Mouse (Mus musculus) gastrocnemius, postnatal 4 days (tissue): ENCODE measurements around the gene Fam198b. TPM values are rescaled to one million over a fixed set of nuclear protein-coding genes. Genes with fewer than 3 reads are reported as not detected.

Experiments
- DNase-seq, 2 experiments: peaks; one replicate each; pipeline ENCODE4 v3.0.0; 2021 to 2022; ENCODE audit warnings: low spot score in 2 of 2, mixed read lengths in 2 of 2
- total RNA-seq, 2 experiments: library from RNA; stranded (reverse); gene quantifications; 2 replicates each; pipeline ENCODE4 v1.2.3; 2021

Gene Fam198b
- total RNA-seq, 2 experiments from 2014 or later, result 55.4 to 71.6 TPM

DNA sequence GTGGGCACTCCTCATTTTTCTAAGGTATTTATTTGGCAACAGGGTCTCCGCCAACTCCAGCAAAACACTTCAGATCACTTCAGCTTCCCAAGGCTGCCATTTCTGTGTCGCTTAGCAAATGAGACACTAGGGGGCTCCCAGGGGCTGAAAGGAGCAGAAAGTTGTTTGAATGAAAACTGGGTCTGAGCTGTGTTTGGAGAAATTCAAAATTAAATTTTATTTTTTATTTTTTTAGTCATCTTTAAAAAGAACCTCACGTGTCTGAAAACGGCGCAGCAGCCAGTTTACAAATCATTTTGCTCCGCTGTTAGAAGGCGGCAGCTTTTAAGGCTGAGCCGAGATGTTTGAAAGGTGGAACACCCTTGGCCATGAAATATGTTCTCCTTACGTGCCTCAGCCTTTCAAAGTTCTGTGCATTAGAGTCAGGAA is 442 bp downstream of the Fam198b start:
- DNase-seq, result peak; percentile 30 to 63

DNA sequence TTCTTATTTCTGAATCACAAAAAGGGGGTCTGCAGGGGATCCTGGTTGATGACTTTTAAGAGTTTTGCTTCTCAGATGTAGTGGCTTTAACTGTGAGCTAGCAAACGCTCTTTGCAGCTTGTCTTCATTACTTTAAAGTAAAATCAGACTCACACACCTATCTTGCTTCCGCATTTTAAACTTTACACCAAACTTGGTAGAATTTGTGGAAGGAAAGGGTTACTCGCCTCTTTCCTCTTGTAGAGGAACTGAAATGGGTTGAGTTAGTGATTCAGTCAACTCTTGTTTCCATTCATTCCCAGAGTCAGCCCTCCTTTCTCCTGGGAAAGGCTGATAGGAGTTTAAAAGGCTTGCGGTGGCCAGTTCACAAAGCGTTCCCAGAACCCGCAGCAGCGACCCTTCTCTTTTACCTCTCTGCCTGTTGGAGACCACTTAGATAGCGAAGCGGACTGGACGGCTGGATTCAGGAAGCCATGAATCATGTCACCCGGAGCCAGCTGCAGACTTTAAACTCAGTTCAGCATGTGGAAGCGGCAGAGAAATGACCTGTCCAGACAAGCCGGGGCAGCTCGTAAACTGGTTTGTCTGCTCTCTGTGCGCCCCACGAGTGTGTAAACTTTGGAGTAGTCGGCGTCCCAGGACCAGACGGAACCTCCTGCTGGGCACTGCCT is 1.5 kb downstream of the Fam198b start:
- DNase-seq, result peak; percentile 21 to 48

DNA sequence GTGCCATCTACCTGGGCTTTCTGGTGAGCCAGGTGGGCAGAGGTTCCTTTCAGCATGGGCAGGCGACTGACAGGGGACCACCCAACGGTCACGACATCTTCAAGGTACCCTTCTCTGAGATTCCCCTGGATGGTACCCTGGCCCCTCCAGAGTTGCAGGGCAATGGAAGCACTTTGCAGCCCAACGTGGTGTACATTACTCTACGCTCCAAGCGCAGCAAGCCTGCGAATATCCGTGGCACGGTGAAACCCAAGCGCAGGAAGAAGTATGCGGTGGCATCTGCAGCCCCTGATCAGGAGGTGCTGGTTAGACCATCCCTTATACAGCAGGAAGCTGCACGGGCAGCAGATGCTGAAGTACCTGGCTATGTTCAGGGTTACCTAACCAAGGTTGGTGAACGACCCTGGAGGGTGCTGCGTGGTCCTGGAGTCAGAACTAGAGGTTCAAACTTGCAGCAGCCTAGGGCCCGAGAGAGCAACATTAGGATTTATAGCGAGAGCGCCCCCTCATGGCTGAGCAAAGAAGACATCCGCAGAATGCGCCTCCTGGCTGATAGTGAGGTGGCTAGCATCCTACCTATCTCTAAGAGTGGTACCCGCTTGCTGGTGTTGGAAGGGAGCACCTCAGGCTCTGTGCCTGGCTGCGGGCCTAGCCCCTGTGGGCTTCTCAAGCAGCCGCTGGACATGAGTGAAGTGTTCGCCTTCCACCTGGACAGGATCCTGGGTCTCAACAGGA is 2.2 kb downstream of the Fam198b start:
- peak; percentile 19 to 44 for DNase-seq

DNA sequence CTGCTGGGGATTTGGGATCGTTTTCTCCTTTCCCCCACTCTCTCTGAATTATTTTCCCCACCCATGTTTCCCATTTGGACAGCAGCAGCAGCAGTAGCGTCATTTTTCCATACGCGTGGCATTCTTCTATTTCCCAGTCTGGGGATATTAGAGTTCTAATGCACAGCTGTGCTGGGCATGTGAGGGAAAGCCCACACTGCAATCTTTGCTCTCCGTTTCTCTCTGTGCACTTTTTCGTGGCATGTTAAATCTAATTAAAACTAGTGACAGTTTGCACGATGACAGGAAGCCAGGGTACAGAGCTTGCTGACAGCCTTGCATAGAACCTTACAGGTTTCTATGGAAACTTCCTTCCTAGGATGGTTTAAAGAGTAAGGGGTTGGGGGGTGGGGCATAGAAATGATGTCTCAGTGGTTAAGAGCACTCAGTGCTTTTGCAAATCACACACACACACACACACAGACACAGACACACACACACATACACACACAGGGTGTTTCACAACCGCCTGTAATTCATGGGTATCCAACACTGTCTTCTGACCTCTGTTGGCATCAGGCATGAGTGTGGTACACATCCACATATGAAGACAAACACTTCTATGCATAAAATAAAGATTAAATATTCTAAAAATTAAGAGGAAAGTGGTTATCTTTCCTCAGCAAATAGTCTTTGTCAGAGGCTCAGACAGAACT is 3.0 kb downstream of the Fam198b start:
- no peak for DNase-seq

DNA sequence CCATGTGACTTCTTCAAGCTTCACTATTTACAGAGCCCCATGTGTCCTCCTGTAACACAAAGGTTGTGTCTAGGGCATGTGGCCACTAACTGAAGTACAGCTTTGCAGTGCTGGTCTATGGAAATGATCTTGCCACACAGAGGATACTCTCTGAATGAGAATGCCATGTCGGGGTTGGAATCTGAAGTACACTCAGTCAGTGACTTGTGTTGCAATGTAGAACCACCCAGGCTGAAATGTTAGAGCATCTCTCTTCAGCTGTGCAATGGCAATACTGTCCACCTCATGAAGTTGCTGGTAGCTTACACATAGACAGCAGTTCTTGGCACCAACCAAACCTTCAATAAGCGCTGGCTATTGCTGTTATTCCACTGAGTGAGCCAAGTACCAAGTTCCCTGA is 3.6 kb downstream of the Fam198b start:
- DNase-seq, result no peak

DNA sequence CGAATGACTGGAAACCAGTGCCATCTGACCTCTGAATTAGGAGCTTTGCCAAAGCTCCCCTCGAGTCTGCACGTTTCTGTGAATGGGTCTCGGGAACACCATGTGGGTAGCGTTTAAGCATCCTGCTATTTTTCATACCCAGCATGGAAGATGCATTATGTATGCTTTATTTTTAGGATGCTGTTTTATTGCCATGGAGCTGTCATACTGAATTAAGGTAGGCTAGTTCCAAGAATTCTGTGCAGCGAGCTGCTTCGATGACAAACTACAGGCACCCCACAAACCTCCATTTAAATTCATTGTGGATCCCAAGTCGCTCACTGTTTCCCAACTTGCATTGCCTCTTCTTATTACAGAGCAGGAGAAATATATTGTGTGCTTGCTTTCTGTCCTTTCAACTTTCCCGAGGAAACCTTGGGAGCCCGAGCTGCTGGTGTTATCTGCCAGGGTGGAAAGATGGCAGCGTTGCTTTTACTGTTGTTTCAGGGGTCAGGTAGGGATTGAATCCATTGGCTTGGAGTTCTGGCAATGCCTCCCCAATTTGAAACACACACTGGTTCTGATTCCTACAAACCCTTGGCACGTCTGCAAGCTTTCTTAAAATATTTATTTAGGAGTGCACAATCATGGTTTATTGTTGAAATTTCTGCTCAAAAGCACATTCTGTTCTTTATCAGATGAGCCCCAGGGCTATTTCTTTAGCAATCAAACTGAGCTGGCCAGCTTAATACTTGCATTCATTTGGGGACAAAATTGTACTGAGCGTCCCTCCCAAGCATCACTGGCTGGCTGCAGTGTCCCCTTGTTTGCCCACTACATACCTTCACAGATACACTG is 13.4 kb downstream of the Fam198b start:
- no peak for DNase-seq

DNA sequence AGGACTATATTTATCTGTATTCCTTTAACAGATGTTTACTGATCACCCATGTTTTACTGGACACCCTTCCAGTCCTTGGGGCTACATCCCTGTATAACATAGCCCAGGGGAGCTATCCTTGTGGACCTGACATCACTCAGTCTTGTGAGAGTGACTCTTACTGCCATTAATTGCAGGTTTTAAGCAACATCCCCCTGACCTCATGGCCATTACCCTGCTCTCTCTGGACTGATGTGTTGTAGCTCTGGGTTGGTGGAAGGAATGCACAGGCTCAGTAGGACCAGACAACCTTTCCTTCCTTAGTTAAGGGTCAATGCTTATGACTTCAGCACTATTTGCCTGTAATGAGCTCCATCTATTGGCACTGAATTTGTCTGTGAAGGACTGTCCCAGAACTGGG is 14.2 kb downstream of the Fam198b start:
- no peak for DNase-seq

DNA sequence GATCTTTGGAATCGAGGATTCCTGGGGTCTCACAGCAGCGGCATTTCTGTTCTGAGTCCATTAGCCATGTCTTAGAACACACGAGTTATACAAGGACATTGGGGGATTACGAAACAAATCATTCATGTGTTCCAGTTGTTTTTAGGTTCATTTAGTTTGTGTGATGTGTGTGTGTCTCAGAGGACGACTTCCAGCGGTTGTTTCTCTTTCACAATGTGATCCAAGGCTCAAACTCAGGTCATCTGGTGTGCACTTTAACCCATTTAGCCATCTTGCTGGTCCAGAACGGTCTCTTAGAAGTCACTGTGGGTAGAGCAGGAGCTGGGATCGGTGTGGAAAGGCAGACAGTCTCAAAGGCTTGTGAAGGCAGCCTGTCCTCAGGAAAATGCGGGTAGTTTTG is 15.6 kb downstream of the Fam198b start:
- no peak for DNase-seq

DNA sequence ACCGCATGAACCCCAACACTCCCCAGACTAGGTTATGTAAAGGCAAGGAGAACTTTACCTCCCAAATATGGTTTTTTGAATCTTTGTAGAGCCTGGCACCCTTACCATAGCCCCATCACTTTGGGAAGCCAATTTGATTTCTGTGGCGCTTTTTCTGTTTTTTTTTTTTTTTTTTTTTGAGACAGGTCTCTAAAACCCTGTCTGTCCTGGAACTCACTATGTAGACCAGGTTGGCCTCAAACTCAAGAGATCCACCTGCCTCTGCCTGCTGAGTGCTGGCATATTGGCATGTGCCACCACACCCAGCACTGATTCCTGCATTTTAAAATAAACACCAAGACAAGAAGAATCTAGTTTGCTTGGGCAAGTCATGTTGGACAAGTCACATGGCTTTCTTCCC is 16.2 kb downstream of the Fam198b start:
- no peak for DNase-seq

DNA sequence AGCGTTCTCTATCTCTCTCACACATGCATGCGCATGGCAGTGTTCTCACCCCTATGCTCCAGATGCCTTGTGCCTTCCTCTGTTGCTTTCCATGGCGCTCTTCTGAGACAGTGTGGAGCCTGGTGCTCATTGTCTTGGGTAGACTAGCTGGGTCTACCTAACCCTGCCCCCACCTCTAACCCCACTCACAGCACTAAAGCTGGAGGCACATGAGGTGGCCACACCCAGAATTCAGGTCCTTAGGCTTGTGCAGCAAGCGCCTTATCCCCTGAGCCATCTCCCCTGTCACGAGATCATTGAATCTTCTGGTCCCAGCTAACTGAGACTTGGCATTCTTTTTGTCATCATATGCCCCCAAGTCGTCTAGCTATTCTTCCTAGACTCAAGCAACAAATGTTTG is 17.0 kb downstream of the Fam198b start:
- DNase-seq, result no peak

DNA sequence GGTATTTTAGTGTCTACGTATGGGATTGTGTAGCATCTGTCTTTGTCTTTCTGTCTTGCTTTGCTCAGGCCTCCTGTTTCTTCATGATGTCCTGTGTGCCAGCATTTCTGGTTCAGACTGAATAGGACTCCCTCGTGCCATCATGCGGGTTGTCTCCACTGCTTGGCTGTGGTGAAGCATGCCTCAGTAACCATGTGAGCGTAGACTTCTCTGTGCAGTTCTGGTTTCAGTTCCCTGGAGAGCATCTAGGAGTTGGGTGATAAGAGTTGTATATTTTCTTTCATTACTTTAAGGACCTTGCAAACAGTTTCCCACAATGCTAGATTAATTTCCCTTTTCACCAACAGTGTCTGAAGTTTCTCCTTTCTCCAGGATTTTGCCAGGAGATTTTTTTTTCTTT is 17.4 kb downstream of the Fam198b start:
- no peak for DNase-seq

DNA sequence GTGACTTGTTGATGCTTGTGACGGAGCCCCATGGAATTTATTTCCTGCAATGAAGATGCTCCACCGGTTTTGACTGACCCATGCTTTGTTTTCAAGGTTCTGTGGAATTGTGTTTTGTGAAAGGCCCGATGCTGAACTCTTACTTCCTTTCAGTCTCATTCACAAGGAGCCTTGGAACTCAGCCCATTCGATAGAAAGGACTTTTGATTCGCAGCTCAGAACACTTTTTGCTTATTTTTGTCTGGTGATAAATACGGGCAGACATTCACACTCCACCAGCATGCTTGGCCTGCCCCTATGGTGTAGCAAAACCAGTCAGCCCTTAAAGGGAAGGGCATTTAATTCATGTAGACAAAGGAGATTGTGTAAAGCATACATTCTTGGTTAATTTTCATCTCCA is 19.5 kb downstream of the Fam198b start:
- DNase-seq, result no peak

DNA sequence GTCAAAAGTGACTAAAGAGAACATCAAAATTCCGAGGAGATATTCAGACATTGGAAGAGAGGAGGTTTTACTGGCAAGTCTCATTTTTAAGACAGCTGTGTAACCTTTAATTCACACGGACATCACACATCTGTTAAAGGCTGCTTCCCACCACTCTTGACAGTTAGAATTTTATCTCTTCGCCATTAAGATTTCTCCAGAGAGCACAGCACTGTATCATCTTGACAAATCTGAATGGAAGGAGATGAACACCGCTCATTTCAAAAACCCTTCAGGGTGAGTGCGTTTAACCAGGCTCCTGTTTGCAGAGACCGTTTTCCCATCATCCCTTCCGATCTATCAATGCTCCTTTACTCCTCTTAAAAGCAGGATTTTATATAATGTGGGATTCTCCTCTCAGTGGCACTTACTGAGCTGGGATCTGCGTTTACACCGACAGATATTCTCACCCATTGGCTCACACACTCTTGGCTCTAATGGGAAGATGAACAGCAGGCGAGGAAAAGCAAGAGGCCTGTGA is 20.0 kb downstream of the Fam198b start:
- no peak for DNase-seq

DNA sequence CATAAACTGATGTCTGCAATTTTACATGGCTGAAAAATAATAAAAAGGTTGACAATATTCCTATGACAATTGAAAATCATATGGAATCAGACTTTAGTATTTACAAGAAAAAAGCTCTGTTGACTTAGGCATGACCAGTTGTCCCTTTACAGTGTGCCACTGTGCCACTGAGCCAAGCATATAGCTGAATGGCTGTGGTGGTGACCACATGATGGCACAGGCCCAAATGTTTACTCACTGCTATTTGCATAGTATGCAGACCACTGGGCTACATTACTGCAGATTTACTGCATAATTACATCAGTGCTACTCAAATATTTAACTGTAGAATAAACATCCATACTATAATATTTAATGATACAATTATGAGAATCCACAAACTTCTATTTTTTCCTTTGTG is 21.1 kb downstream of the Fam198b start:
- no peak for DNase-seq

DNA sequence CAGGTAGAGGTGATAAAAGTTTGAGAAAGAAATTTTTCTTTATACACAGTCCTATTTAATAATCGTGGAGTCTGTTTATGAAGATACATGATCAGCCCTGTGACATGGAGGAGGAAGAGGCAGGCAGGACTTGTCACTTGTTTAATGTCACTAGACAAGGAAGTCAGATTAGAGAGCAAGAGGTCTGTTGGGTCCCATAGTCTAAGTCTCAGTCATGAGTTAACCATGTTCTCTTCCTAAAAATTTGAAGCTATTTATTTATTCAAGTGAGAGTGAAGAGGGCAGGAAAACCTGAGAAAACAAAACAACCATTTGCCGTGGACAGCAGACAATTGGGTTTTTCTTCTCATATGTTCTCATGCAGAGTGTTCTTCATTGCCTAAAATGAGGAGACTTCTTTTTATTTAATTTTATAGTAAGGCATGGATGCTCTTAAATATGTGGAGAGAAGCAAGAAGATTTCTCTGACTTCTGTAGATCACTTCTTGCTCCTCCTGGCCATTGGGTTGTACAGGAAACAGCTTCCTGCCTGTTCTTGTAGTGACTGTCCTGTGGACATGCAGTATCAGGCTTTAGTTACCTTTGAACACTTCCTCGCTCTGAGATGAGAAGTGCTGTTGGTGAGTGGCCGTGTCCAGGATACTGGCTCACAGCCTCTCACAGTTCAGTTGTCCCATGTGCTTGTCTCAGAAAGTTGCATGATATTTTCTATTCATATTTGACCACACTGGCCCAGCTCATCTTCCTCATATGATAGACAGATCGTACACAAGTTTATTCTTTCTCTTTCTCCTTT is 22.1 kb downstream of the Fam198b start:
- DNase-seq, result no peak

DNA sequence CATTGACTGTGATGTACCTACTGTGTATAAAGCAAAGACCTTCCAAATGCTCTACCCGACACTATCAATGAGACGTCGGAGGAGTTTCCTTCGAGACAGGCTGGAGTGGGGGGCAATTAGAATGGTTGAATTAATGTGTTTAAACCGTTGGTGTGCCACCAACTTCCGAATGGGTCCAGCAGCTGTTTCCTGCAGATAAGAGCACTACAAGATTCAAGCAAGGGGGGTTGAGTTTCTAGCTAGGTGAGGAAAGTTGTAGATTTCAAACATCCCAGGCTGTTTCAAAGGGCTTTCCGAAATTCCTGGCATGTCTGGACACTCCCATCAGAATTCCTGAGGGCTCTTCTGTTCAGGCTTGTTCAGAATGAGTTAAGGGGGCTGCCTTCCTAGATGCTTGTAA is 22.9 kb downstream of the Fam198b start:
- no peak for DNase-seq

DNA sequence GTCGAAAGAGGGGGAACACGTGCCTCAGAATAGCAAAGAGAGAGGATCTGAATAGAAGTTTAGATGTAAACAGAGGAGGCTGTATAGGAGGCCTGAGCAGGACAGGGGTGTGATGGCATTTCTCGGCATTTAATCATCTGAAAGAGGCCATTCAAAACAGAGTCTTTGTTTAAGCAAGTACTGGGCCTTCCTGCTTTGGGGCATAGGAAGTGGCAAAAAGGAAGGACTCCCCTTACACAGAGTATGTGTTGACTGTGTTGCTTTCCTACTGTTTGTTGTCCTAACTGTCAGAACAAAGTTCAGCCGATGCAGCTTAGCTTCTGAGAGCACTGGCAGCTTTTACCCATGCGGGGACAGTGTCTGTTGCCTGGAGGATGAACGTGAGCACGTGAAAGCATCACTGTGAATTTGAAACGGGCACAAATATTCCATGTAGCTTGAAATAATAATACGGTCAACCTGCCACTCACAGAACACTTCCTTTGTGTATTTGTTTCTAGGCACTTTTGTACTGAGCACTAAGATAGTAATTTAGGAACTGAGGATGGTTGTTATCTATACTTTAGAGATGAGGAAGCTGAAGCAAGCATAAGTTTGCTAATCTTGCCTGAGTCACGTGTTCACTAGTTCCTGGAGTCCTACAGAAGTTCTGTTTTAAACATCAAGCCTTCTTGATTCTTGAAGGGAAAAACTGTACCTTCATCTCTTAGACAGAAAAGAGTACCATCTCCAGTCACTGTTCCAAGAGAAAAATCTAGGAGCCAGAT is 26.2 kb downstream of the Fam198b start:
- no peak for DNase-seq

DNA sequence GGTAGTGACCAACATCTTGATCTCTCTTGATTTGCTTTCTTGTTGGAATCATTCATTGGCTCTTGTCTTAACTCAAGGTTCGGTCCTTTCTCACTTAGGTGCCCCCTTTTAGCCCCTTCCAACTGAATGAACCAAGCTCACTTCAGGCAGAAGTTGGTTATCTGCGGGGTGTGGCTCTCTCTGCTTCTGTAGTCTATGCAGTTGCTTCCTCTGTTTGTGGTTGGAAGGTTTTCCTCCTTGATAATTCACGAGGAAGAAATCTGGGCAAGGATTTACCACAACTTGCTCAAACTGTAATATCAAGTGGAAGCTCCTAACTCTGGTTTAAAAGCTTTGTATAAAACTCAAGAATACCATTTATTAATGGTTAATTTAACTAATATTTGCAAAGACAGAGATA is 26.8 kb downstream of the Fam198b start:
- DNase-seq, result no peak

DNA sequence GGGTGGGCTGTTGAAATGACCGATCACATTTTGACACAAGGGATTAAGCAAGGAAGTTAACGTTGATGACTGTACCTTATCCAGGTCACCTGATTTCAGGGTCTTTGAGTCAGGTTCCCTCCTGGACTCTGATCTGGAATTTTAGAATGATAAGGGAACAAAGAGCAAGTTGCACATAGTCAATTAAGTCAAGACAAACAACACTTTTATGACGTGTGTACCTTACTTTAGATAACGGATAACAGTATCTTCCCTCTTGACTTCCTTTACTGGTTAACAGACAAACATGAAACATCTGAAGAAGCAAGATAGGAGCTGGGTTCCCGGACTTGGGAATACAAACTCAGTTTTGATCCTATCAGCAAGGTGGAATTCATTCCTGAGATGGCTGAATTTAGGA is 29.7 kb downstream of the Fam198b start:
- DNase-seq, result no peak

DNA sequence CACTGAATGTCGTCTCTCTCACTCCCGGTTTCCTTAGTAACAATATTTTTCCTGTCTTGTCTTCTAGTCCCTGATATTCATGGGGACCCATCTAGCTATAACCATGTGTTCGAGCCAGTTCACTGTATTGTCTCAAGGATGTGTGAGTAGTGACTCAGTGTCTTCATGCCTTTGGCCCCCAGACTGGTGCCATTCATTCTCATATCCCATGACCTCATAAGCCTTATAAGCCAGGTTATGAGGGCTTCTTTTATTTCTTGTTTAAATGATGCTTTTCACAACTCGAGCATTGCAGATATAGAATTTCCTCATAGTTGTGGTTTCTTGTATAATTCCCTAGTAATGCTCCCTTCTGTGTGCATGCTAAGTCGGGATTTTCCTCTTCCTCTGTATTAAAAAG is 31.9 kb downstream of the Fam198b start:
- DNase-seq, result no peak
